Mouse (Mus musculus) left cerebral cortex, postnatal 25 days (tissue): ENCODE data around the gene Tbx19. TPM values are rescaled to one million over a fixed set of nuclear protein-coding genes. Genes with fewer than 3 reads are reported as not detected.

ENCODE experiments used
- DNase-seq, 2 experiments: peaks; one replicate each; pipeline ENCODE4 v3.0.0; 2022; ENCODE audit warnings: low spot score in 2 of 2, mixed read lengths in 1 of 2
- intact Hi-C: fragments of 180-260 bp; cut with DNase I; formaldehyde crosslinking; loops from one replicate; pipeline ENCODE4 v1.15.1; 2025
- total RNA-seq, 2 experiments: library from RNA; stranded (reverse); gene quantifications; 2 replicates each; pipeline ENCODE4 v1.2.3; 2021

Gene Tbx19
- not detected for total RNA-seq

DNA sequence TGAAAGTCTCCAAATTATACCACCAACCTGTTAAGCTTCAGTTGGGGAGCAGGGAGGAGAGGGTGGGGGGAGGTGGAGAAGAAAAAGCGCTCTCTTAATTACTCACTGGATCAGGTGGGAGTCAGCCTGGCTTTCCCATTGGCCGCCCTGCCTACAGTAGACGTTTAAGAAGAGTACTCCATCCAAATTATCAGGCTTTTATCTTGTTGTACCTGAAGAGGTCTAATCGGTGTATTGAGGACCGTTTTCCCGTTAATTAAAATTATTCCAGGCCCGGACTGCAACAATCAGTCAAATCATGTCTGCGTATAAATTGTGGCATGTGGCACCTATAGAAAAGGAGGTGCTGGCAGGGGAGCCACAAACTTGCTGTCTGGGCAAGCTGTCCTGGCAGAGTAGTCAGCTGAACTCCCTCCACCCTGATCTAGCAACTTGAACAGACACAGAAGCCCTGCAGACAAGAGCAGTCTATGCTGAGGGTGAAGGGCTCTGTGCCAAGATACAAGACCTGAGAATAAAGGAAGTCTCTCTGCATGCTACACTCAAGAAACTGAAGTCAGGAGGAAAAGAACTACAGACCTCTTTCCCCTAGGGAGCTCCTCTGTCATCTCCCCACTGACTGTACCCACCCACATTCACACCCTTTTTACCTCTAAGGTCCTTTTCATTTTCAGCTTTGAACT, at the start of gene Tbx19:
TSS of gene Tbx19 (minus strand) at position 51 of the 683 bp plus-strand sequence.
- intact Hi-C loops: no loop called here
- peak in 1 of 2 experiments; percentile 14 for DNase-seq

DNA sequence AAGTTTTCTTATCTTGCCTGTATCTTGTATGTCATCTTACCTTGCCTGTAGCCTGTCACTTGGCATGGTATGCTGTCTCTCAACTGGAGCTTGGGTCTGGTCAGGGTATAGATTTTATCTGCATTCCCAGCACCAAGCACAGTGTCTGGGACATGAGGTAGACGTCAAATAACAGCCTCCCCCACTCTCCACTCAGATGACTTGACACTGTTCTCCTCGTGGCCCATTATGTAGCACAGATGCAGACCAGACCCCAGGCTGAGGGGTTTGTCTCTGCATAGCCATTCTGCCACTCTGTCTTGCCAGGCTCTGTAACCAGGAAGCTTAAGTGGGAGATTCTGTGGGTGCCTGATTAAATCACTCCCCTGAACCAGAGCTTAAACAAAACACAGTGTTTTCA, 45.0 kb upstream of the Tbx19 start:
- intact Hi-C loops: no loop called here
- DNase-seq: no peak

DNA sequence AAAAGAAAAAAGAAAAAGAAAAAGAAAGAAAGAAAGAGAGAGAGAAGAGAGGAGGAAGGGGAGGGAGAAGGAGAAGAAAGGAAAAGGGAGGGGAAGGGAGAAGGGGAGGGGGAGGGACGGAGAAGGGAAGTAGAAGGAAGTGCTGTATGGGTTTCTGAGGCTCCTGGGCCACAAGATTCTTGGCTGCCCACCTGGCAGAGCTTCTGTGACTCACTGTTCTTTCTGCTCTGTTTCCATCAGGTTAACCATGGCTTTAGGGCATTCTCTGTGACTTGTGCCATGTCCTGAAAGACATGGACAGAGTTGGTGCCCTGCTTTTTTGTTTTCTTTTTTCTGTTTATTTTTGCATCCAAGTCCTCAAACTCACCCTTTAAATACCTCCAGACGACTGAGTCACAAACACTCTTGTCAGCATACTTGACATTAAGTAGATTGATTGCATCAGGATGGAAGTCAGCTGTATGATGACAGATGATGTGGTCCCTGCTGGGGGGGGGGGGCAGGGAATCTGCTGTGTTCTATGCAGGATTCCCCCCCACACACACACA, 43.0 kb upstream of the Tbx19 start:
- no peak for DNase-seq
- intact Hi-C loops: no loop called here

DNA sequence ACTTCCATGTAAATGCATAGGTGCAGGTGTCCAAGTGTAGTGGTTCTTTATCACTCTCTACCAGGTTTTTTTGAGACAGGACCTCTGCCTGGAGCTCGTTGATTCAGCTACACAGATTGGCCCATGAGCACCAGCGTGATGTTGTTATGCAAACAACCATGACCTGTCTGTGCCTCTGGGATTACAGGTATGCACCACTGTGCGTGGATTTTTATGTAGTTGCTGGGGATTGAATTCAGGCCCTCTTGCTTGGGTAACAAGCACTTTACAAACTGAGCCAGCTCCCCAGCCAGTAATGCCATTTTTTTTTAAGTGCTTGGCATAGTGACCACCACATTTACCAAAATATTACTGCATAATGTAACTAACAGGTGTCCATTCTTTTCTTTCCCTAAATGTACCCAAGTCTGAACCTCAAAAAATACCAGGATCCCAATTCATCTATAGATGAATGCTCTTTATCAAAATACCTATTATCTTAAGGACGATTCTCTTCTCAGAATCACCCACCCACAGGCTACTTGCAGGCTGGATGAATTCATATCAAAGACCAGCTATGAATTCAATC, 41.0 kb upstream of the Tbx19 start:
- intact Hi-C loops: no loop called here
- DNase-seq: no peak

DNA sequence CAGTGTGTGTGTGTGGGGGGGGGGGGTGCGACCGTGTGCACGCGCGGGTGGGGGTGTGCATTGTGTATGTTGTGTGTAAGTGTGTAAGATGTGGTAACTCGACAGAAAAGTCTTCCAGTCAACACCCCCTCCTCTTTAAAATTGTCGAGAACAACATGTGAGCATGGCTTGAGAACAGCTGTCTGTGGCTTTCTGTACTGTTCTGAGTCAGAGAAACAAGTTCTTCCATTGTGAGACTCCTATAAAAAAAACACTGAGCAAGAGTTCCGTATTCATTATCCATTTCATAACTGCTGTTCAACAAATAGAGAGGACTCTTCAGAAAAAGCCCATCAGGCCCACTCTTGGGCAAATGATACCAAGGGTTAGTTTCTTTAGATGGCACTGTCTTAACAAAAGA, 40.2 kb upstream of the Tbx19 start:
- DNase-seq: no peak
- intact Hi-C loops: no loop called here

DNA sequence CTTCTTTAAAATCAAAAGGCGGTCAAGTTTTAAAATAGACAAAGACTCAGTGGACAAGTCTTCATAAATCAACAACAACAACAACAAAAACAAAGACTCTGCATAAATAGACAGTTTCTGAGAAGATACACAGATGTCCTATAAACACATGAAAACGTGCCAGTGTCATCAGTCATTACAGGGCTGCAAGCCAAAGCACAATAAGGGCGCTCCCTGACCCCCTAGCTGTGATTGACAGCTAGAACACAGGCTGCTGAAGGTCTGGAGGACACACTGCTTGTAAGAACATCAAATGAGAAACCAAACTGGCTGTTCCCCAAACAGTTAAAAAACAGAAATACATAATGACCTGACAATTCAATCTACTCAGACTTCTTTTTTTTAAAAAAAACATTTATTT, 39.1 kb upstream of the Tbx19 start:
- intact Hi-C loops: no loop called here
- no peak for DNase-seq

DNA sequence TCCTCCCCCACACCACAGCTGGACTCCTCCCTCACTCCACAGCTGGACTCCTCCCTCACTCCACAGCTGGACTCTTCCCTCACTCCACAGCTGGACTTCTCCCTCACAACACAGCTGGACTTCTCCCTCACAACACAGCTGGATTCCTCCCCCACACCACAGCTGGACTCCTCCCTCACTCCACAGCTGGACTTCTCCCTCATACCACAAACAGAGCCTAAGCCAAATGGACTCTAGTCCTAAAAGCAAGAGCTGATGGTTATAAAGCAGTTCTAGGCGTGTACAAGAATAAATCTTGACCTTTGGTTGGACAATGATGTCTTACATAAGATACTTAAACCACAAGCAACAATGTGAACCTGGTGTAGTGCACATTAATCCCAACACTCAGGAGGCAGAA, 38.4 kb upstream of the Tbx19 start:
- intact Hi-C loops: no loop called here
- no peak for DNase-seq

DNA sequence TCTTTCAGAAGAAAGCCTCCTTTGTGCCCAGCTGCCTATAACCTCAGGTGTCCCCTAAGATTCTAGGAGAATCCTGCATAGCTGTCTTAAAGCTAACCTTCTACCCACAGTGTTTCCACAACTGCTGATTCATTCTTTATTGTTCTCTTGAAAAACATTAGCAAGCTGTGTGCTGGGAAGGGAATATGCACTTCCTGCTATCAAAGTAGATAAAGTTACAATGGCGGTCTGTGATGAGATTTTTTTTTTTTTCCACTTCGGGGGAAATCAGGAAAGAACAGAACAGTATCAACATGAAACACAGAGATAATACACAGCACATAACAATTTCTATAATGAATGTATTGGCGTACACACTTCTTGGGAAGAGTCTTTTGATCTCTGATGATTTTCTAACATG, 37.3 kb upstream of the Tbx19 start:
- intact Hi-C loops: no loop called here
- no peak for DNase-seq

DNA sequence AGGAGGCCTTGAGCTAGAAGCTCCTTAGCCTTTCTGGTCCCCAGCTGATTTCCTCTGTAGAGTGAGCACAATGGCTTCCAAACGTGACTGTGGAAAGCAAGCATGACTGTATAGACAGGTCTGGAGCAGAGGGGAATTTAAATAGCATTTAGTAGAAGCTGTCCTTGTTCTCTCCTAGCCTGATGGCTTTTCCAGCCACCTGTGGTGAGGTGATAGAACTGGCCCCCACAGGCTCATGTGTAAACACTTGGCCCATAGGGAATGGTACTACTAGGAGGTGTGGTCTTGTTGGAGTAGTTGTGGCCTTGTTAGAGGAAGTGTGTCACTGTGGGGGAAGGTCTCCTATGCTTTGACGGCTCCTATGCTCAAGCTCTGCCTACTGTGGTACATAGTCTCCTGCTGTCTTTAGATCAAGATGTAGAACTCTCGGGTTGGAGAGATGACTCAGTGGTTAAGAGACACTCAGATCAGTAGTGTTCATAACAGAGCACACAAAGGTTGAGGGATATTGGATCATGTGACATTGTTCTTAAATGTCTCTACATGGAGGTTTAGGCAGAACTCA, 34.9 kb upstream of the Tbx19 start:
- no peak for DNase-seq
- intact Hi-C loops: no loop called here

DNA sequence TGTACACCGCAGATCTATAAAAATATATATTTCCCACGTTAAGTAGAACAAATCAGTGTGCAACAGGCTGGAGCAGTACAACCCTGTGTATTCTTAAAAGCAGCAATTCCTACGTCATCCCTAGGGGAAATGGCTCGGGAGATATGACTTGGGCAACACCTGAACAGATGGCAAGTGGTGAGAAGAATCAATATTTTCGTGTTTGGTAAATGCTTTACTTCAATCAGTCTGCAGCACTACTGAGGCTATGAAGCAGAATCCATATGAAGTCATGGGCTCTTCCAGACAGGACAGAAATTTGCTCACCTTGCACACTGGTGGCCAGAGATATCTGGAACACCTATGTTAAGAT, 34.1 kb upstream of the Tbx19 start:
- intact Hi-C loops: no loop called here
- DNase-seq: no peak

DNA sequence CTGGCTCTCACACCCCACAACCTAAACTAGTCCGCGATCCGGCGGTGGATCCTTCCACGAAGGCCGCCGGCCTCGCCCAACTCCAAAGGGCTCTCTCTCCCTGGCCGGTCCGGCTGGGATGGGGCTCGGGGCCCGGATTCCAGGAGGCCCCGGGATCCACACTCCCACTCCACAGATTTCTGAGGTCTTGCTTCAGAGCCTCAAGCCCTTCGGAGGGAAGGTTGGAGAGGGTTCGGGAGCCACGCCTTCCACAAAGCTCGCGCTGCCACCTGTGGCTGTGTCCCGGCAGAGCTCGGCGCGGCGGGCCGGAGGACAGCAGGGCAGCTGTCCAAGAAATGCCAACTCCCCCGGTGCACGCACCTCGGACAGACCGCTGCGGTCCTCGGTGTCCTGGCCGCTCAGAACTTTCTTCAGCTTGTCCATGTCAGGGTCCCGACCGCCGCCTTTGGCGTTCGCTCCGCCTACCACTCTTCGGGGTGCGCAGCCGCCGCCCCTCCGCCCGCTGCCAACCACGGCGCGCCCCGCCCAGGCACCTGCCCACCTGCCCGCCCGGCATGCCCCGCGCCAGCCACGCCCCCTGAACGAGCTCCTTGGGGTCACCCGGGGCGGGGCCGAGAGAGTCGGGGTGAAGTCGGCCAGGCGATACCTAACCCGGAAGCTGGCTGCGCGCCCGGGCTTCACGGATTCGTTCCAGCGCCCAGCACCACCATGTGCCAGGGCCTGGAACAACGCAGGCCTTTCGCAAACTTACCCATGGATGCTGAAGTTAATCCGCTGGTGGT, 33.5 kb upstream of the Tbx19 start, which contains the start of gene Sft2d2:
TSS of gene Sft2d2 (minus strand) at position 559 of the 782 bp plus-strand sequence.
- DNase-seq: peak; percentile 56 to 67
- intact Hi-C loops: no loop called here

DNA sequence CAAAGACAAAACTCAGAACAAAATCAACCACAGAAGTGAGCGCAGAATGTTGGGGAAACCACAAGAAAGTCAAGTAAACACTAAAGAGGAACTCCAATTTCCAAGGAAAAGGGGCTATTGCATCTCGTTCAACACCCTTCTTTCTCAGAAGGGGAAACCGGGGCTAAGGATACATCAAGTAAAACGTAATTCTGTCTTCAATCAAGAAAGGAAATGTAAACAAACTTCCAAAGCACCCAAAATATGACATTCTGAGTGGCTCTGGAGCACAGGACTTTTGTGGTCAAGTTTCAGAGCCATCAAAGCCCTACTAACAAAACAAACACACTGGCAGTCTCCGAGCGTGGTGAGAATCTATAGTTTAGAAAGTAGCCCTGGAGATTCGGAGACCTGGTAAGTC, 32.9 kb upstream of the Tbx19 start:
- intact Hi-C loops: no loop called here

DNA sequence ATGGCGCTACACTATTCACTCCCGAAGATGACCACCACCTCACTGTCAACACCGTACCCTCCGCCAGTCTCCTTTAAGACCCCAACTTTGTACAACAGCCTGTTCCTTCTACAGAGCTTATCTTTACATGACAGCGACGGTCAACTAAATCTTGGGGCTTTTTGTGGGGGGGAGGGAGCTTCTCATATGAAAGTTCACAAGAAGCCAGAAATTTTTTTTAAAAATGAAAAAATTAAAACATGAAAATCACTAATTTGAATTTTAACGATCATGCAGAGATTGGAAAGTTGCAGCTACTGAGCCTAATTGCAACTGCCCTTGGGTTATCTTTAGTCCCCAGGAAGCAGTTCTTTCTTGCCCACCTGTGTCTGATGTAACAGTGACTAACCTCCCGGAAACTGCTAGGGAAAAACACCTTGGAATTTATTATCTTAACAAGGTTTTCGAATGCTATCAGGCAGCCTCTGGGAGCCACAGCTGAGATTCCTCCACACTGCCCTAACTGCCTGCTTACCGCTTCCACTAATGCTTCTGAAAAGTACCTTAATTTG, 32.2 kb upstream of the Tbx19 start:
- intact Hi-C loops: no loop called here
- DNase-seq: no peak

More for the DNA sequence above, 32.9 kb upstream of the Tbx19 start:
- DNase-seq: no peak

DNA sequence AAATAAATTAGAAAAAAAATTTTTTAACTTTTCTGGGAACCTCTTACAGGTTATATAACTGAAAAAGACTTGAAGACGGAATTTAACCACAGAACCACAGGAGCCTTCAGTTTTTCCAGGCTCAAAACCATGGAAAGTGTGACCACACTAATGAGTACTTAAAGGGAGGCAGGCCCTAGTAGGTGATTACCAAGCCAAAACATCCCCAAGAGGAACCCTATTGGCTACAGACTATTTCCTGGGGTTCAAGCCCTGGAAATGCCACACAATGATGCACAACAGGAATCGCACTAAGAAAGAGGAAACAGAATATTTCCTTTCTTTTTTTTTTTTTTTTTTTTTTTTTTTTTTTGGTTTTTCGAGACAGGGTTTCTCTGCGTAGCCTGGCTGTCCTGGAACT, 31.5 kb upstream of the Tbx19 start:
- intact Hi-C loops: no loop called here
- DNase-seq: no peak

DNA sequence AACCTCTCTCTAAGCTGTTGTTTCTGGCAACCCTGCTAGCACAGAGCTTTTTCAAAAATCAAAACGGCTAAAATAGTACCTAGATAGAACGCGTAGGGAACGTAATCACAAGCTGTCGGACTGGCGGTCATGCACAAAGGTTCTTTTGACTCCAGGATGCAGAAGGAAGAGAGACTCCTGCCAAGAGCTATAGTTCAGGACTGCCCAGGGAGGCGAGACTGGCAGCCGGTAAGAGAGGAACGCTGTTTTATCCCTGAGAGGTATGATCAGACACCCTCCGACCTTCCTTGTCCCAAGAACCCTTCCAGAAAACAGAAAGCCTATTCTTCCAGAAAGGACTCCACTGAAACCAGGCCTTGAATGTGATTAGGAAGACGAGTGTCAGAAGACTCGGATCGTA, 31.0 kb upstream of the Tbx19 start:
- intact Hi-C loops: no loop called here
- DNase-seq: no peak

DNA sequence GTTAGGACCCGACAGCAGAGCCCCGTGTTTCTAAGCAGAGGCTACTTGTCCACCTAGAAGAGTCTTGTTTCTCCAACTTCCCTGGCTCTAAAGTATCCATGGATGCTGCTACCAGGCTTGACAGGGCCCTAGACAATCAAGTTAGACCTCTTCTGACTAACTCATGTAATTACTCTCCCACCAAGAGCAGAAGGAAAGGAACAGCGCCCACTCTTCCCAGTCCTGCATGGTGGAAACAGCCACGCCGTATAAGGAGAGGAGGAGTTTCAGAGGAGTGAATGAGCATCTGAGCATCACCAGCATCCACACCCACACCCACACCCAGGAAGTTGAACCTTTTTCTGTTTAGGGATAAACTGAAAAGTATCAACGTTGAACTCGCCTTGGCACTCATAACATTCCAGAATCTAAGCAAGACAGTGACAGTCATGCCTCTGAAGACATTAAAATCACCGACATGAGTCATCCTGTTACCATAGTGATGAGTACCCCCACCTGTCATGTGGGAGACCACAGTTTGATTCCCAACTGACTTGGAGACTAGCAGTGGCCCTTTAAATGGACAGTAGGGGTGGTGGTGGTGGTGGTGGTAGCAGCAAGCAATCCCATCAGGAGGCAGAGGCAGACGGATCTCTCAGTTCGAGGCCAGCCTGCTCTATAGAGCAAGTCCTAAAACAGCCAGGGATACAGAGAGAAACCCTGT, 30.1 kb upstream of the Tbx19 start:
- DNase-seq: peak in 1 of 2 experiments; percentile 56
- intact Hi-C loops: no loop called here

DNA sequence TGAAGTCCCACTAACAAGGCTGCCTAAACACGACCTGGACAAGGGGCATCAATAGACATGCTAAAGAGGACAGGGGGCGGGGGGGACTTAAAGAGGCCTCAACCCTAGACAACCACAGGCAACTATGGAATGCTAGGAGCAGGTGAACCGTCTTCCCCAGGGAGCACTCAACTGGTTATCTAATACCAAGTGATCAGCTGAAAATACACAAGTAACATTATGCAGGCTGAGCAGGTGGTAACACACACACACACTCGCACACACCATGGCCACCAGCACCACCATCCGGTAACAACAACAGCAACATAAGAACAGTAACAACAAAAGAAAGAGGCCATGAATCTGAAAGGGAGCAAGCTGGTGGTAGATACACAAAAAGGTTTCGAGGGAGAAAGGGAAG, 29.5 kb upstream of the Tbx19 start:
- intact Hi-C loops: no loop called here
- no peak for DNase-seq

DNA sequence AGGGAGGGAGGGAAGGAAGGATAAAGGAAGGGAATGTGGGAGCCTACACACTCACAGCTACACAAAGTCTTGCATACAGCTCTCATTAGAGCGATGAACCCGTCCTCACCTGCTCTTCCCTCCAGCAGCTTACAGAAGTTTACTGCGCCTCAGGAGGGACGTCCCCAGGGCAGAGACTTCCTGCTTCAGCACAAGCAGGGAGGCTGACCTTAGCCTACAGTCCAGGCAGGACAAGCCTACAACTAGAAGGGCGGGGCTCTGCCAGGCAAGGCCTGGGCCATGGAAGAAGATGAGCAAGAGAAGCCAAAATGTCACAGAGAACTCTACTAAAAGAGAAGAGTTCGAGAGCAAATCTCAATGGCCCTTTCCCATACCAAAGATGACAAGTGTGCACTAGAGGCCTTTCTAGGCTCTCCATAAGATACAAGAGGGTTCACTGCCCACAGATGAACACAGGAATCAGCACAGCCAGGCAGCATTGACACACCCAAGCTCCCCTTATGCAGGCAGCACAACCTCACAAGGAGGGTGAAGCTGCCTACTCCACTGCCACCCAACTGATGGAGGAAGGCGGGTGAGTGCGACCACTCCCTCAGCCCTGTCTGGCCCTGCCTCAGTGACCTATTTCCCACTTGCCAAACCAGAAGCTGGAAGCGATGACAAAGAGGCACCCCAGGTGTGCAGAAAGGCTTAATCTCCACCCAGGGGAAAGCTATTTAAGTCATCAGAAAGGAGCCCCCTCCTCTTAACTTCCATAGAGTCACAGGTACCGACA, 28.4 kb upstream of the Tbx19 start:
- no peak for DNase-seq
- intact Hi-C loops: no loop called here

DNA sequence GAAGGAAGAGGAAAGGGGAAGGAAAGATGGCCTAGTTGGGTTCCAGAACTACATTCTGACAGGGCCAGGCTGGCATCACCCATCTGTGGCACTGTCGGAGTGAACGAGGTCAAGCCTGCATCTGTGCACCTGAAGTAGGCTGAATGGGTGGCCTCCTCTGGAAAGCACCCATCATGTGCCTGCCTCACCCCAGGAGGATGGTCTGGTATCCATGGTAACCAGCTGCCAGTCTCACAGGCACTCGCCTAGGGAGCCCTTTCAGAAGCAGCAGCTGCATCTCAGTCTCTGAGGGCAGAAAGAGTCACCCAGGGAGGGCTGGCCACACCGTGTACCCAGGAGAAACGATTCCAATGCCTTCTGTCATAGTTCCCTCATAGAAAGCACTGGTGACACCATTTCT, 26.8 kb upstream of the Tbx19 start:
- peak in 1 of 2 experiments; percentile 20 for DNase-seq
- intact Hi-C loops: no loop called here
